Mouse (Mus musculus) left cerebral cortex, postnatal 14 days (tissue): Measurements from ENCODE around the gene Defb20. TPM values are rescaled to one million over a fixed set of nuclear protein-coding genes. Genes with fewer than 3 reads are reported as not detected.
"Not testable (repeated sequence)": the region's sequence is repeated elsewhere in the genome, so short reads cannot be mapped to it uniquely, and the experiment has no call there.

Source experiments
- DNase-seq, 2 experiments: peaks; one replicate each; pipeline ENCODE4 v3.0.0; 2021 to 2022; ENCODE audit warnings: low spot score in 2 of 2, mixed read lengths in 1 of 2
- intact Hi-C: fragments of 180-260 bp; cut with DNase I; formaldehyde crosslinking; loops from one replicate; pipeline ENCODE4 v1.15.1; 2025
- long read RNA-seq, 2 experiments: library from polyadenylated mRNA; stranded (forward); transcript quantifications; one replicate each; pipeline ENCODE4 v2.0.0; 2021
- total RNA-seq, 2 experiments: library from RNA; stranded (reverse); gene quantifications; 2 replicates each; pipeline ENCODE4 v1.2.3; 2021

The Defb20 gene
- not detected for total RNA-seq
- long read RNA-seq, experiment 1: 0 reads
- long read RNA-seq, experiment 2: 0 reads

GRCm38 (mm10) chr2:152476763-152477162, at the start of gene Defb20:
Defb20 (plus strand) TSS chr2:152477063.
- DNase-seq: no peak
- intact Hi-C loops: no loop called here

- intact Hi-C loops: no loop called here
- peak; percentile 66 to 71 for DNase-seq
These were observed 49.4 kb upstream of the Defb20 start for GRCm38 (mm10) chr2:152427493-152427892.

GRCm38 (mm10) chr2:152428481-152428880, 48.4 kb upstream of the Defb20 start:
- intact Hi-C loops: not testable (repeated sequence)
- DNase-seq: peak in 1 of 2 experiments; percentile 73

- intact Hi-C loops: no loop called here
These were observed 40.4 kb upstream of the Defb20 start for GRCm38 (mm10) chr2:152436405-152436901.

GRCm38 (mm10) chr2:152436983-152437860, 39.6 kb upstream of the Defb20 start:
- DNase-seq: peak; percentile 85
- intact Hi-C loops: loop anchor here (1.0 kb wide), 1 partner anchor 45 kb away; no protein-coding TSS in a partner anchor

More at GRCm38 (mm10) chr2:152436405-152436901, 40.4 kb upstream of the Defb20 start:
- DNase-seq: no peak

- intact Hi-C loops: no loop called here
- DNase-seq: no peak
These were observed 37.9 kb upstream of the Defb20 start for GRCm38 (mm10) chr2:152438963-152439362.

GRCm38 (mm10) chr2:152439833-152440232, 37.0 kb upstream of the Defb20 start:
- DNase-seq: no peak
- intact Hi-C loops: no loop called here

GRCm38 (mm10) chr2:152442322-152442721, 34.5 kb upstream of the Defb20 start:
- intact Hi-C loops: no loop called here
- no peak for DNase-seq

- intact Hi-C loops: no loop called here
- peak; percentile 29 to 46 for DNase-seq
These were observed 33.6 kb upstream of the Defb20 start for GRCm38 (mm10) chr2:152443281-152443680.

GRCm38 (mm10) chr2:152446642-152447041, 30.2 kb upstream of the Defb20 start:
- intact Hi-C loops: no loop called here
- no peak for DNase-seq

- no peak for DNase-seq
- intact Hi-C loops: no loop called here
These were observed 29.4 kb upstream of the Defb20 start for GRCm38 (mm10) chr2:152447461-152447860.

- peak; percentile 77 to 84 for DNase-seq
- intact Hi-C loops: loop anchor here (5.0 kb wide), 1 partner anchor 92 kb away; the partner anchor contains the start of gene Defb29
These were observed 26.6 kb upstream of the Defb20 start for GRCm38 (mm10) chr2:152450241-152450640.

GRCm38 (mm10) chr2:152452101-152452781, 24.6 kb upstream of the Defb20 start:
- intact Hi-C loops: loop anchor here (5.0 kb wide), 1 partner anchor 90 kb away; the partner anchor contains the start of gene Defb29
- no peak for DNase-seq

GRCm38 (mm10) chr2:152459241-152459640, 17.6 kb upstream of the Defb20 start:
- intact Hi-C loops: no loop called here
- DNase-seq: no peak

GRCm38 (mm10) chr2:152464570-152465150, 12.2 kb upstream of the Defb20 start, which contains the start of gene Defb23:
Defb23 (minus strand) TSS chr2:152464620.
- no peak for DNase-seq
- intact Hi-C loops: no loop called here

- intact Hi-C loops: loop anchor here (1.0 kb wide), 1 partner anchor 73 kb away; no protein-coding TSS in a partner anchor
- DNase-seq: peak; percentile 50 to 78
These were observed 5.9 kb upstream of the Defb20 start for GRCm38 (mm10) chr2:152470973-152471372.

- intact Hi-C loops: no loop called here
- no peak for DNase-seq
These were observed 4.4 kb upstream of the Defb20 start for GRCm38 (mm10) chr2:152472434-152472833.

GRCm38 (mm10) chr2:152480881-152481280, 4.0 kb downstream of the Defb20 start:
- DNase-seq: no peak
- intact Hi-C loops: no loop called here

GRCm38 (mm10) chr2:152481726-152482125, 4.9 kb downstream of the Defb20 start:
- intact Hi-C loops: no loop called here
- DNase-seq: no peak

GRCm38 (mm10) chr2:152487024-152487423, 10.2 kb downstream of the Defb20 start:
- intact Hi-C loops: no loop called here
- no peak for DNase-seq
